Mouse (Mus musculus): ENCODE measurements around the gene Tekt2.

The Tekt2 gene

GRCm38 (mm10) chr4:126273753-126274152, 51.7 kb downstream of the Tekt2 start:
- no peak for DNase-seq (ENCODE audit: low spot score)
